Mouse (Mus musculus): ENCODE results near the gene Isy1.
A peak's percentile ranks its signal among the peaks of the same experiment; 100 is the strongest.

The Isy1 gene

GRCm38 (mm10) chr6:87838551-87839197, at the start of gene Isy1:
Gene Isy1 (minus strand): TSS chr6:87838798.
- DNase-seq (ENCODE audit: low read depth, low spot score), result peak; percentile 95

DNA sequence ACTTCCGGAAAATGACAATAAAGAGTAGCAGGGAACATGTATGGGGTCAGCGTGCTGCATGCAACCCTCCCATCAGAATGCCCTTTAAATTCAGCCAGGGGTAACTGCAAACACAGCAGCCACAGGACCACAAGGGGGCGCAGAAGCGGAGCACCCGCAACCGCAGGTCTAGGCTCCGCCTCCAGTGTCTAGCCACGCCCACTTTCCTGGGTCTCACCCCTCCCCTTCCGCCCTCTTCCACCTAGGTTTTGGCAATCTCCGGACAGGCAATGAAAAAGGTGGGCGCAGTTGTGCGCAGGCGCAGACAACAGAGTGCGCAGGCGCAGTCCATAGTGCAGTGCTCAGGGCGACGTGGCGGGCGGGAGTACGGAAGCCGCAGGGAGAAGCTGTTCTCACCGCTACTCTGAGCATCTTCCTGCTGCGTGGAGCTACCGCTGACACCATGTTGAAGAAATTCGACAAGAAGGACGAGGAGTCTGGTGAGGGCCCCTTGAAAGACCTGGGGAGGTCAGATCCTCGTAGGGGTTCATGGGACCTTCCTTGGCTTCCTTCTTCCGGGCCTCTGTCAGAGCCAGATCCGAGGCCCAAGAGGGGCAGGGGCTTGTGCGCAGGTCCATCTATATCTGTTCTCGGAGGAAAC, 49.1 kb upstream of the Isy1 start, which contains the start of gene Copg1:
Copg1 (plus strand) TSS at position 221 of the 640 bp plus-strand sequence.
- DNase-seq (ENCODE audit: low read depth, low spot score), result peak; percentile 94

DNA sequence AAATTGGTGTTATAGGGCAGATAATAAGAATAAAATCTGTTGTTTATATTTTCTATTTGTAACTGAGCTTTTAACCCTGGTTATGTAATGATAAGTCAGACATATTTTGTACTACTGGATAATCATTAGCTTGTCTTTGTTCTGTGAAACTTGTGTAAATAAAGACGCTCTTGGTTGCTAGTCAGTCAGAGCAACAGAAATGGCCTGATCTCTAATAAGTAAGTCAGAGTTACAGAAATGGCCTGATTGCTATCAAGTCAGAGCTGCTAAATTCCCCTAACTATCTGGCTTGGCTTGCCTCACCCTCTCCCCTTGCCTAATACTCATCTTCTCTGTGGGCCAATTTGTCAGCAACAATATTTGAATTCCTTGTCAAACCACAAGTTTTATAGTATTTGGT, 48.1 kb upstream of the Isy1 start:
- DNase-seq (ENCODE audit: low read depth, low spot score), result no peak

DNA sequence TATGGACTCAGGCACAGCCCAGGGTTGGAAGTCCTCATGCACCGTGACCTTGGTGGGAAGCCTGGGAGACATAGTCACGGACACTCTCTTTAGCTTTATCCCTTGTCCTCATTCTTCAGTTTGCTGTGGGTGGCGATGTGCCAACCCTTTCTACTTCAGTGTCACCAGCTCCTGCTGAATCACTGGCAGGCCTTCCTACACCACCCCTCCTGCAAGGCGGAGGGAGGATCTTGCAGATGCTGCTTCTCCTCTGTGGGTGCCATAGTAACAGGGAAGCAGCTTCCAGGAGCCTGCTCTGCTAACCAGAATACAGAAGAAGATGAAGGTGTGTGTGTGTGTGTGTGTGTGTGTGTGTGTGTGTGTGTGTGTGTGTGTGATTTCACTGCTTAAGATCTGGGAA, 44.2 kb upstream of the Isy1 start:
- peak; percentile 36 for DNase-seq (ENCODE audit: low read depth, low spot score)

GRCm38 (mm10) chr6:87882221-87882620, 43.6 kb upstream of the Isy1 start:
- DNase-seq (ENCODE audit: low read depth, low spot score), result no peak

DNA sequence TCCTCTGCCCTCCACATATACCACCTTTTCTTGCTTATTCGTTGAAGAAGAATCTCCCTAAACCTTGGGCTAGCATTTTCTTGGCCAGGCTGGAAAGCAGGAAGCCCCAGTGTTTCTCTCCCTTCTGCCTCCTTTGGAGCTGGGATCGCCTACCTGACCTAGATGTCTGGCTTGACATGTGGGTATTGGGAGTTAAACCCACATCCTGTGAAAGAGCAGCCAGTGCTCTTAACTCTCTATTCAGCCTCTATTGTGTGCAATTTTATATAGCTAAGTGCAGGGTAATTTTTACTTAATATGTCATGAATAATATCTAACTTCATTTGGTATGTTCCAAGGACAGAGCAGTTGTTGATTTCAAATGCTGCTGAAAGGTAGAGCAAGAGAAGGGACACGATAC, 41.0 kb upstream of the Isy1 start:
- no peak for DNase-seq (ENCODE audit: low read depth, low spot score)

DNA sequence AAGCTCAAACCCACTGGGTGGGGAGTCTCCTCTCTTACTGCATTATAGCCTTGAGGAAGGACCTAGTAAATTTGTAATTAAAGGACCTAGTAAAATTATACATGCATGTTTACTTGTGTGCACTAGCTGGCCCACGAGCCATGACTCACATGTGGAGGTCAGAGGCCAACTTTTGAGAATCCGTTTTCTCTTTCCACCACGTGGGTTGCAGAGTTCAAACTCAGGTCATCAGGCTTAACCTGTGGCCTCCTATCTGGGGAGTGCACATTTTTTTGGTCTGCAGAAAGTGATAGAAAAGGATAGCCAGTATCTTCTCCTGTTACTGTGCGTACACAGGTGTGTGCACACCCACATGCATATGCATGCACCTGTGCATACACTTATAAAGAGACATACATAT, 40.4 kb upstream of the Isy1 start:
- DNase-seq (ENCODE audit: low read depth, low spot score), result no peak

DNA sequence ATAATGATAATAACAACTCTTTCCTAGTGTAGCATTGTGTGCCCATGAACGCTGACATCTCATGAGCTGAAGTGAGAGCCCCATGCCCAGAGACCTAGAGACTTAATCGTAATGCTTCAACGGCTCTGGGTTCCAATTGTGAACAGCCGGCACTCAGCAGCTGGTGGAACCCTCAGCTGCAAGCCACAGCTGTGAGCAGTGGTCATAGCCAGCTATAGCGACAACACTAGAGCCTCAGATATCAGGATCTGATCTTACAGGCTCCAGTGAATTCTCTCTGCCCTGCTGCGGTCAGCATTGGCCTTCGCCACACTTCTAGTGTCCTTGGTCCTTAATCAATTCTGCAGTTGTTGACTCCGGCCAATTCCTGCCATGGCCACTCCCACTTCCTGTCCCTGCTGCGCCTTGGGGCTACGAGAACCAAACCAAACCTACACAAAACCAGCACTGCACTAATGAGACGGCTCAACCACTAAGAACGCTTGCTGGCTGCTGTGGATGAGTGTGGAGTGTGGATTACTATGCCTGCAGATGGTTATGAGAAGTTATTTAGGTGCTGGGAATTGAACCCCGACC, 37.6 kb upstream of the Isy1 start:
- no peak for DNase-seq (ENCODE audit: low read depth, low spot score)

GRCm38 (mm10) chr6:87875562-87875961, 37.0 kb upstream of the Isy1 start:
- no peak for DNase-seq (ENCODE audit: low read depth, low spot score)

DNA sequence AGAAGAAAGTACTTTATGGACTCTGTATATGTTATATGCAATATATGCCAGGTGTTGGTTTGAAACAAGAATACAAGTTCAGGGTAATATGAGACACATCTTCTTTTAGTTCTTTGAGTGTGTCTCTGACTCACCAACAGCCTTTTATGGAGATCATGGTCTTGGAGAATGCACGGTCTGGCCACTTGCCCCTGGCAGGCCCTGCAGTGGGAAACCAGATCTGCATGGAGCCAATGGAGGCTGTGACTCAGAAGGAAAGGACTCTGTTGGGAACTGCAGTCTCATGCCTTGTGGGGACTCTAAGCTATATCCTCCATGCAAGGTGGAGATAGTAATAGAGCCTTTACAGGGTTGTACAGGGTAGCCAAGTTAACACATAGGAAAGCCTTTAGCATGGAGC, 36.5 kb upstream of the Isy1 start:
- no peak for DNase-seq (ENCODE audit: low read depth, low spot score)

- no peak for DNase-seq (ENCODE audit: low read depth, low spot score)
Observed at GRCm38 (mm10) chr6:87873963-87874362, 35.4 kb upstream of the Isy1 start.

- no peak for DNase-seq (ENCODE audit: low read depth, low spot score)
Observed at GRCm38 (mm10) chr6:87873104-87873503, 34.5 kb upstream of the Isy1 start.

DNA sequence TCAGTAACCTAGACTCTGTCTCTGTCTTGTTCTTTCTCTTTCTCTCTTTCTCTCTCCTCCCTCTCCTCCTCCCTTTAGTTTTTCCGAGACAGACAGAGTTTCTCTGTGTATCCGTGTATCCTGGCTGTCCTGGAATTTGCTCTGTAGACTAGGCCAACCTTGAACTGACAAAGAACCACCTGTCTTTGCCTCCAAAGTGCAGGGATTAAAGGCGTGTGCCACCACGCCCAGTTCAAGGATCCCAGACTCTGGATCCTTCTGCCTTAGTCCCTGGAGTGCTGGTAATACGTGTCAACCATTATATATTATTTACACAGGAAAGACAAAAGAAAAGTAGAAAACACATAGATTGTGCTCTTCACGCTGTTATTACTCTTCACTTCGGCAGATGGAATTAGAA, 32.6 kb upstream of the Isy1 start:
- DNase-seq (ENCODE audit: low read depth, low spot score), result no peak

DNA sequence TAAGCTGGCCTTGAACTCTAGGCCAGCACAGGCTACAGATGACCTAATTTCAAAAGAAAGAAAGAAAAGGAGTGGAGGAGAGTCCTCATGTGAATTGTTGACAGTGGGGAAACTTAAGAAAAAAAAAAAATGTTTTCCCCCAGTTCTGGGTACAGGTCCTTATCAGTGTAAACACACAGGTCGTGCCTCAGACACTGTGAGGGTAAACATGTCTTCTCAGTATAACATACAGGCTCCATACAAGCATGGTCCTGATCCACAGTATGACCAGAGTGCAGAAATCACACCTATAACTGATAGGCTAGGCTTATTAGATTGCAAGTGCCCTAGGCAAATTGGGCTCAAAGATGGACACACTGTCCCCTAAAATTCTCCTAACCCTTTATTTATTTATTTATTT, 31.8 kb upstream of the Isy1 start:
- no peak for DNase-seq (ENCODE audit: low read depth, low spot score)

- DNase-seq (ENCODE audit: low read depth, low spot score), result no peak
Observed at GRCm38 (mm10) chr6:87868871-87869506, 30.4 kb upstream of the Isy1 start.

DNA sequence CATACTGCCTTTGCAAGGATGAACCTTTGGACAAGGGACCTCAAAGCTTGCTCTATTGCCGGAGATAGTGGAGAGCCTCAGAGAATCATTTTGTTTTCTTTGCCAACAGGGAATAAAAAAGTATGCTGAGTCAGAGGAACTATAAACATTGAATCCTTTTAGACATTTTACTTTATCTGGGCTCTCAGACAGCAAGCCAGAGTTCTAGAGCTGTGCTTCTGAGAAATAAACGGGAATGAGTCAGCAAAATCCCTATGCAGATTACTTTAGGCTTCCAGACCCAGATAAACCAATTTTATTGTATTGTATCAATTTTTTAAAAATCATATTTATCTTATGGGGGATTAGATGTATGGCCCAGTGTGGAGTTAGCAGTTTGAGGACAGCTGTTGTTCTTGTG, 28.7 kb upstream of the Isy1 start:
- DNase-seq (ENCODE audit: low read depth, low spot score), result no peak

- DNase-seq (ENCODE audit: low read depth, low spot score), result no peak
Observed at GRCm38 (mm10) chr6:87866211-87866610, 27.6 kb upstream of the Isy1 start.

- no peak for DNase-seq (ENCODE audit: low read depth, low spot score)
Observed at GRCm38 (mm10) chr6:87857071-87857470, 18.5 kb upstream of the Isy1 start.

GRCm38 (mm10) chr6:87853446-87853845, 14.8 kb upstream of the Isy1 start:
- no peak for DNase-seq (ENCODE audit: low read depth, low spot score)

GRCm38 (mm10) chr6:87851871-87852270, 13.3 kb upstream of the Isy1 start:
- DNase-seq (ENCODE audit: low read depth, low spot score), result no peak

GRCm38 (mm10) chr6:87850900-87851614, 12.5 kb upstream of the Isy1 start, which contains the start of gene Cnbp:
Gene Cnbp (minus strand): TSS chr6:87851106.
- peak; percentile 92 for DNase-seq (ENCODE audit: low read depth, low spot score)
